Mouse (Mus musculus): Measurements from ENCODE around the gene Prss40. TPM values are rescaled to one million over a fixed set of nuclear protein-coding genes. Genes with fewer than 3 reads are reported as not detected.
"Not testable (repeated sequence)": the region's sequence is repeated elsewhere in the genome, so short reads cannot be mapped to it uniquely, and the experiment has no call there.

Prss40 gene
- polyA plus RNA-seq, 1 experiment from 2014 or later = not detected

DNA sequence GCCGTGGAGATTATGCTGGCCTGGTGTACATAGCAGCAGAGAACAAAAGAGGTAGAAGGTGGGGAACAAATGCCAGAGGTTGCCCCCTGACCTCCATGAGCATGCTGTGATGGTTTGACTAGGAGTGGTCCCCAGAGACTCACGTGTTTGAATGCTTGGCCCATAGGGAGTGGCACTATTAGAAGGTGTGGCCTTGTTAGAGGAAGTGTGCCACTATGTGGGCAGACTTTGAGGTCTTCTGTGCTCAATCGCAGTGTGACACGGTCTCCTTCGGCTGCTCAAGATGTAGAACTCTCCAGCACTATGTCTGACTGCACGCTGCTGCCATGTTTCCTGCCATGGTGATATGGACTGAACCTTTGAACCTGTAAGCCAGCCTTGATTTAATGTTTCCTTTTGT lies 12.5 kb upstream of the Prss40 start:
- Histone ChIP-seq H3K4me3 (no peak overlapping the region), H3K27me3 (replicated peaks) (peaks cover 6% of the 10 kb centered on the region), H3K4me2 (no peak overlapping the region), H3K27ac (ENCODE audit: poor library complexity, severe bottlenecking) (no peak overlapping the region), H3K4me1 (replicated peaks) (no peaks in the 10 kb centered on the region), H3K9ac (no peak overlapping the region), H3K9me3 (replicated peaks) (no peaks in the 10 kb centered on the region), H3K36me3 (no peaks in the 10 kb centered on the region)
- ATAC-seq (ENCODE audit: insufficient number of reproducible peaks, low FRiP score) = no peak
- 79% methylated on average over 6 of the region's 6 CpGs for WGBS

GRCm38 (mm10) chr1:34571431-34571830 lies 10.7 kb upstream of the Prss40 start:
- H3K4me3 ChIP-seq = no peak overlapping the region
- H3K9me3 ChIP-seq (replicated peaks) = no peaks in the 10 kb centered on the region
- H3K4me2 ChIP-seq = no peak overlapping the region
- H3K4me1 ChIP-seq (replicated peaks) = no peaks in the 10 kb centered on the region
- H3K36me3 ChIP-seq = no peaks in the 10 kb centered on the region
- ATAC-seq (ENCODE audit: insufficient number of reproducible peaks, low FRiP score) = no peak
- no peak overlapping the region for H3K27ac ChIP-seq (ENCODE audit: poor library complexity, severe bottlenecking)
- H3K27me3 ChIP-seq (replicated peaks) = no peaks in the 10 kb centered on the region
- H3K9ac ChIP-seq = no peak overlapping the region
- 73% methylated on average over 6 of the region's 6 CpGs for WGBS

GRCm38 (mm10) chr1:34569876-34570275 lies 9.1 kb upstream of the Prss40 start:
- ATAC-seq (ENCODE audit: insufficient number of reproducible peaks, low FRiP score) = no peak
- Histone ChIP-seq H3K36me3 (no peaks in the 10 kb centered on the region), H3K27ac (ENCODE audit: poor library complexity, severe bottlenecking) (no peak overlapping the region), H3K9me3 (replicated peaks) (no peaks in the 10 kb centered on the region), H3K9ac (no peak overlapping the region), H3K4me3 (no peak overlapping the region), H3K4me2 (no peak overlapping the region), H3K27me3 (replicated peaks) (no peaks in the 10 kb centered on the region), H3K4me1 (replicated peaks) (no peaks in the 10 kb centered on the region)
- 94% methylated on average over 2 of the region's 2 CpGs for WGBS

GRCm38 (mm10) chr1:34568120-34568519 lies 7.4 kb upstream of the Prss40 start:
- WGBS = 91% methylated on average over 2 of the region's 2 CpGs
- Histone ChIP-seq H3K36me3 (no peaks in the 10 kb centered on the region), H3K27me3 (replicated peaks) (no peaks in the 10 kb centered on the region), H3K4me1 (replicated peaks) (no peaks in the 10 kb centered on the region), H3K27ac (ENCODE audit: poor library complexity, severe bottlenecking) (no peak overlapping the region), H3K4me2 (no peak overlapping the region), H3K9me3 (replicated peaks) (no peaks in the 10 kb centered on the region), H3K9ac (no peak overlapping the region), H3K4me3 (no peak overlapping the region)
- no peak for ATAC-seq (ENCODE audit: insufficient number of reproducible peaks, low FRiP score)

DNA sequence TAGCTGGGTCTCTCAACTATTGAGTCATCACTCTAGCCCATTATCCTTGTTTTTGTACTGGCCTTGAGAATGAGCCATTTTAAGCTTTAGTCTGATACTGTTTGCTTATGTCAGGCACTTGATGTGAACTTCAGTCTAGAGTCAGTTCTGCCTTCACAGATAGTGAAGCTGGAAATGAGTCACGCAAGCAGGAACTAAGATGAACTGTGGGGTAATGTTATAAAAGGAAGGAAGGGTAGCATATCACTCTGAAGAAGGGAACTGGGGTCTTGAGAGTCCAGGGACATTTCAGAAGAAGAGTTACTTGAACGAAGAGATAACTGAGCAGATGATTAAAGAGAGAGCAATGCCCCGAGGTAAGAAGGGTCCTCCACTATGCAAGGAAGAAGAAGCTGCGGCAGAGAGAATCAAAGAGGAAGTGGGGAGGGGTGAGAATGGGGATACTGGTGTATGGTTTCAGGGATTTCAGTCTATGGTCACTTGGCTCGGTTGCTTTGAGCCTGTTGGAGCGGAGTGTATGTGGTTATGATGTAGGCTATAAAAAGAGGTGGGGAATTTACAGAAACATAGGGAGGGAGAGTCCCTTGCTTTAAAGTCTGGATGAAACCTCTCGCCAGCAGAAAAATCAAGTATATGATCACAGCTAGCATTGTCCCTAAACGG lies 3.8 kb upstream of the Prss40 start:
- 66% methylated on average over 8 of the region's 8 CpGs for WGBS
- Histone ChIP-seq H3K9me3 (replicated peaks) (no peaks in the 10 kb centered on the region), H3K27me3 (replicated peaks) (no peaks in the 10 kb centered on the region), H3K9ac (no peak overlapping the region), H3K4me2 (no peak overlapping the region), H3K4me1 (replicated peaks) (no peaks in the 10 kb centered on the region), H3K27ac (ENCODE audit: poor library complexity, severe bottlenecking) (no peak overlapping the region), H3K36me3 (no peaks in the 10 kb centered on the region), H3K4me3 (no peak overlapping the region)
- no peak for ATAC-seq (ENCODE audit: insufficient number of reproducible peaks, low FRiP score)

GRCm38 (mm10) chr1:34554275-34554674 lies 6.5 kb downstream of the Prss40 start:
- no peak overlapping the region for H3K27ac ChIP-seq (ENCODE audit: poor library complexity, severe bottlenecking)
- no peaks in the 10 kb centered on the region for H3K4me1 ChIP-seq (replicated peaks)
- H3K4me2 ChIP-seq = no peak overlapping the region
- ATAC-seq (ENCODE audit: insufficient number of reproducible peaks, low FRiP score) = no peak
- WGBS = 82% methylated on average over 7 of the region's 7 CpGs
- H3K36me3 ChIP-seq = no peaks in the 10 kb centered on the region
- H3K27me3 ChIP-seq (replicated peaks) = 0 out of 2 replicates have a peak, but pooled peaks cover 2% of the 10 kb centered on the region
- H3K9me3 ChIP-seq (replicated peaks) = no peaks in the 10 kb centered on the region
- H3K4me3 ChIP-seq = no peak overlapping the region
- no peak overlapping the region for H3K9ac ChIP-seq

GRCm38 (mm10) chr1:34553690-34554089 lies 7.1 kb downstream of the Prss40 start:
- H3K36me3 ChIP-seq = no peaks in the 10 kb centered on the region
- ATAC-seq (ENCODE audit: insufficient number of reproducible peaks, low FRiP score) = no peak
- H3K4me2 ChIP-seq = no peak overlapping the region
- 0 out of 2 replicates have a peak, but pooled peaks cover under 1% of the 10 kb centered on the region for H3K27me3 ChIP-seq (replicated peaks)
- H3K27ac ChIP-seq (ENCODE audit: poor library complexity, severe bottlenecking) = no peak overlapping the region
- WGBS = 82% methylated on average over 1 of the region's 1 CpGs
- no peak overlapping the region for H3K4me3 ChIP-seq
- H3K4me1 ChIP-seq (replicated peaks) = no peaks in the 10 kb centered on the region
- no peak overlapping the region for H3K9ac ChIP-seq
- no peaks in the 10 kb centered on the region for H3K9me3 ChIP-seq (replicated peaks)

DNA sequence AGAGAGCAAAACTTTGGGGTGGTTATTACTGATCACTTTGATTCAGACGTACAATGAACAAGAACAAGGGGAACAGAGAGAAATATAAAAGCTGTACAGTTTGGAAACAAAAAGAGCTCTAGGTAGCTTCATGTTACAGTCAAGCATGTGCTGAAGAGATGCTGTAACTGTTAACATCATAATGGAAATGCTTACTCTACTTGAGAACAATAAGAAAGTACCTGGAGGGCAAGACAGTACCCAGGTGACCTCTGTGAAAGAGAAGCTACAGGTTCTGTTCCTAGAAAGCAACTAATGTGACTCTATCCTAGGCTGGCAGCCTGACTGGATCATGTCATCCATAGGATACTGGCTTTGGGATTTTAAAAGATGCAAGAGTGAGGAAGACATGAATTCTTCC lies 13.7 kb downstream of the Prss40 start:
- no peak overlapping the region for H3K4me3 ChIP-seq
- no peak for ATAC-seq (ENCODE audit: insufficient number of reproducible peaks, low FRiP score)

GRCm38 (mm10) chr1:34536767-34537485 lies 23.8 kb downstream of the Prss40 start:
- H3K27ac ChIP-seq (ENCODE audit: poor library complexity, severe bottlenecking) = no peak overlapping the region
- no peaks in the 10 kb centered on the region for H3K36me3 ChIP-seq
- H3K4me2 ChIP-seq = peak overlapping the region; percentile 58
- ATAC-seq (ENCODE audit: insufficient number of reproducible peaks, low FRiP score) = 0 out of 2 replicates have a peak, but pooled peaks have one; percentile 25
- peak overlapping the region; percentile 24 for H3K4me3 ChIP-seq
- H3K4me1 ChIP-seq (replicated peaks) = peaks cover 12% of the 10 kb centered on the region; the same call in 1 of the 2 replicates
- 0 out of 2 replicates have a peak, but pooled peaks cover 3% of the 10 kb centered on the region for H3K9me3 ChIP-seq (replicated peaks)
- H3K27me3 ChIP-seq (replicated peaks) = peaks cover 25% of the 10 kb centered on the region
- 10% methylated on average over 16 of the region's 16 CpGs for WGBS
- H3K9ac ChIP-seq = peak overlapping the region; percentile 20; the same call in 1 of the 2 replicates

More for the DNA sequence above, 13.7 kb downstream of the Prss40 start:
- WGBS = 84% methylated on average over 1 of the region's 1 CpGs
- H3K4me1 ChIP-seq (replicated peaks) = no peaks in the 10 kb centered on the region
- no peaks in the 10 kb centered on the region for H3K9me3 ChIP-seq (replicated peaks)
- no peak overlapping the region for H3K9ac ChIP-seq
- no peaks in the 10 kb centered on the region for H3K27me3 ChIP-seq (replicated peaks)
- no peak overlapping the region for H3K27ac ChIP-seq (ENCODE audit: poor library complexity, severe bottlenecking)
- H3K4me2 ChIP-seq = no peak overlapping the region
- H3K36me3 ChIP-seq = no peaks in the 10 kb centered on the region

DNA sequence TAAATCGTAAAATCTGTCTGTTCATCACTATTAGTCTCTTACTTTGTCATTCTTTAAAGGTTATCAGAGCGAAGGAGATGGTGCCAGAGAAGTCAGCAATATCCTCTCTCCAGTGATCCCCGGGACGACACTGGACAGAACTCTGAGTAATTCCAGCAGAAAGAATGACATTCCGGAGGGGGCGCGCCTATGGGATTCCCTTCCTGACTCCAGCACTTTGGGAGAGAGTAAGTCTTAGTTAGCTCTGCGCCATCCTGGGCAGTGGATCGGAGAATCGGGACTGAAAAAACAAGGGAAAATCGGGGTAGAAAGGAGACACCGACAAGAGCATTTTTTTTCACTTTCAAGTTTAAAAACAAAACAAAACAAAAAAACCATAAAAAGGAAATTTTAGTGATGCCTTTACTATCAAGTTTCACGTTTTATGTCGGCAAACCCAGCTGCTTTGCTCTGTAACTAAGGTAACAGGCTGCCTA lies 24.4 kb downstream of the Prss40 start:
- ATAC-seq (ENCODE audit: insufficient number of reproducible peaks, low FRiP score) = no peak
- no peaks in the 10 kb centered on the region for H3K36me3 ChIP-seq
- peaks cover 25% of the 10 kb centered on the region for H3K27me3 ChIP-seq (replicated peaks)
- peaks cover 12% of the 10 kb centered on the region; the same call in 1 of the 2 replicates for H3K4me1 ChIP-seq (replicated peaks)
- H3K27ac ChIP-seq (ENCODE audit: poor library complexity, severe bottlenecking) = no peak overlapping the region
- 0 out of 2 replicates have a peak, but pooled peaks cover 3% of the 10 kb centered on the region for H3K9me3 ChIP-seq (replicated peaks)
- peak overlapping the region; percentile 58 for H3K4me2 ChIP-seq
- peak overlapping the region; percentile 24 for H3K4me3 ChIP-seq
- peak overlapping the region; percentile 20; the same call in 1 of the 2 replicates for H3K9ac ChIP-seq
- 2% methylated on average over 14 of the region's 14 CpGs for WGBS

- not testable (repeated sequence) for H3K9me3 ChIP-seq (replicated peaks); H3K27ac ChIP-seq (ENCODE audit: poor library complexity, severe bottlenecking); ATAC-seq (ENCODE audit: insufficient number of reproducible peaks, low FRiP score); H3K36me3 ChIP-seq
- 15% methylated on average over 7 of the region's 7 CpGs for WGBS
- Histone ChIP-seq H3K27me3 (replicated peaks) (peaks cover 25% of the 10 kb centered on the region), H3K4me1 (replicated peaks) (peaks cover 16% of the 10 kb centered on the region; the same call in 1 of the 2 replicates), H3K4me2 (peak within 1 kb of the TSS; percentile 58), H3K4me3 (peak within 1 kb of the TSS; percentile 24), H3K9ac (peak within 1 kb of the TSS; percentile 20; the same call in 1 of the 2 replicates)
Measured at GRCm38 (mm10) chr1:34535043-34535698, 25.6 kb downstream of the Prss40 start, which contains the start of gene Cfc1. Gene Cfc1 (plus strand): TSS chr1:34535648.

All from heart, embryonic 12.5 days (tissue).